Mouse (Mus musculus): ENCODE results near the gene Tmem131l.

Tmem131l gene

GRCm38 (mm10) chr3:83859595-83859994 is 180.4 kb downstream of the Tmem131l start:
- no peak for DNase-seq (ENCODE audit: low spot score in 2 of 2)

- no peak for DNase-seq (ENCODE audit: low spot score in 2 of 2)
Observed at GRCm38 (mm10) chr3:83859071-83859470, 180.9 kb downstream of the Tmem131l start.

GRCm38 (mm10) chr3:83857621-83858020 is 182.4 kb downstream of the Tmem131l start:
- no peak for DNase-seq (ENCODE audit: low spot score in 2 of 2)

GRCm38 (mm10) chr3:83855643-83856042 is 184.3 kb downstream of the Tmem131l start:
- no peak for DNase-seq (ENCODE audit: low spot score in 2 of 2)

GRCm38 (mm10) chr3:83849341-83849740 is 190.6 kb downstream of the Tmem131l start:
- no peak for DNase-seq (ENCODE audit: low spot score in 2 of 2)
